Mouse (Mus musculus): ENCODE measurements at regions not wholly inside any gene's neighbourhood (a gene's known extent, or its start where the extent isn't known, plus 50 kb on each side); places are given as distances from the start of the nearest gene placed in this dataset.
A peak's percentile ranks its signal among the peaks of the same experiment; 100 is the strongest.

- Histone ChIP-seq H3K4me3 (ENCODE audit: insufficient read depth, low read length) (no peak overlapping the region), H3K27ac (ENCODE audit: insufficient read depth, low read depth, low read length) (no peak overlapping the region), H3K4me1 (ENCODE audit: control insufficient read depth, insufficient read depth, low read length) (no peaks in the 10 kb centered on the region)
- TF ChIP-seq POLR2A (IDR thresholded peaks at IDR 0.05; ENCODE audit: borderline replicate concordance, low read depth, low read length), result no peak
- no peak for TF ChIP-seq CTCF (IDR thresholded peaks at IDR 0.05; ENCODE audit: low read depth, low read length)
Measured at GRCm38 (mm10) chr1:193580393-193580792, 210.3 kb upstream of the Camk1g start.

DNA sequence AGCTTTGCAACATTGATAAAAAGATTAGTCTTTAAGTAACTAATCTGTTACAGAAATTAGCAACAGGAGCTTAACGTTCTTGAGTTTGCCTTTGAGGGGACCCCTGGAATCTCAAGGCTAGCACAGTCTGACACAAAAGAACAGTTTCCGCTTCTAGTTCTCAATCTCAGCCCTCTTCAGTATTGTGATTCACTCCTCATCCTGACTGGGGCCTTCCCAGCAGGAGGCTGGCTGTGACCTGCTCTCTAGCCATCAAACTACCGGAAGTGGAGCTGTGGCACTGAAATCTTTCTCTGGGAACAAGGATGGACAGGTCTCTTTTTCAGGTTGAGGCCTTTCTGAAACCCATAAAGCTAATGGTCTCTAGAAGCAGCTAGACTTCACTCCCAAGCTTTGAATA, 209.6 kb upstream of the Camk1g start:
- Histone ChIP-seq H3K27ac (ENCODE audit: insufficient read depth, low read depth, low read length) (no peak overlapping the region), H3K4me3 (ENCODE audit: insufficient read depth, low read length) (no peak overlapping the region), H3K4me1 (ENCODE audit: control insufficient read depth, insufficient read depth, low read length) (no peaks in the 10 kb centered on the region)
- TF ChIP-seq CTCF (IDR thresholded peaks at IDR 0.05; ENCODE audit: low read depth, low read length) (no peak), POLR2A (IDR thresholded peaks at IDR 0.05; ENCODE audit: borderline replicate concordance, low read depth, low read length) (no peak)

DNA sequence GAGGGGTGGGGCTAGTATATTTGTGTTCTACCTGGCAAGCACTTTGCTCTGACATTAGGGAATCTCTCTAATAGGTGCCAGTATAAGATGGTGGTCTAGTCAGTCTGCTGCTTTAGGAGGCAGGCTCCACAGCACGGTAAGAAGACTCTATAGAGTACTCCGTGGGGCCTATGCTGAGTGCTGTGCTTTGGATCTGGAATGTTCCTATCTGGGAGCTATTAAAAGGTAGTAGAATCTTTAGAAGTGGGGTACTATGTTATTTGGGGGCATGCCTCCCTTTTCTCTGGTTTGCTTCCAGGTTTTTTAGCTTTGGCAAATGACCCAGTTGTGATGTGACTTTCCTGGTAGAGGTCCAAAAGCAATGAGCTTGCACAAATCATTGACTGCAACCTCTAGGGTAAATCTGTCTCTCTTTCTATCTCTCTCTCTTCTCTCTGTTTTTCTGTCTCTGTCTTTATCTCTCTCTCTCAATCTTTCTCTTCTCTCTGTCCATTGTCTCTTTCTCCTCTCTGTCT, 208.6 kb upstream of the Camk1g start:
- Histone ChIP-seq H3K4me3 (ENCODE audit: insufficient read depth, low read length) (no peak overlapping the region), H3K27ac (ENCODE audit: insufficient read depth, low read depth, low read length) (no peak overlapping the region), H3K4me1 (ENCODE audit: control insufficient read depth, insufficient read depth, low read length) (no peaks in the 10 kb centered on the region)
- TF ChIP-seq POLR2A (IDR thresholded peaks at IDR 0.05; ENCODE audit: borderline replicate concordance, low read depth, low read length) (no peak), CTCF (IDR thresholded peaks at IDR 0.05; ENCODE audit: low read depth, low read length) (no peak)

GRCm38 (mm10) chr1:193577821-193578220, 207.7 kb upstream of the Camk1g start:
- Histone ChIP-seq H3K4me3 (ENCODE audit: insufficient read depth, low read length) (no peak overlapping the region), H3K4me1 (ENCODE audit: control insufficient read depth, insufficient read depth, low read length) (no peaks in the 10 kb centered on the region)
- TF ChIP-seq POLR2A (IDR thresholded peaks at IDR 0.05; ENCODE audit: borderline replicate concordance, low read depth, low read length), result no peak
- TF ChIP-seq CTCF (IDR thresholded peaks at IDR 0.05; ENCODE audit: low read depth, low read length), result no peak

DNA sequence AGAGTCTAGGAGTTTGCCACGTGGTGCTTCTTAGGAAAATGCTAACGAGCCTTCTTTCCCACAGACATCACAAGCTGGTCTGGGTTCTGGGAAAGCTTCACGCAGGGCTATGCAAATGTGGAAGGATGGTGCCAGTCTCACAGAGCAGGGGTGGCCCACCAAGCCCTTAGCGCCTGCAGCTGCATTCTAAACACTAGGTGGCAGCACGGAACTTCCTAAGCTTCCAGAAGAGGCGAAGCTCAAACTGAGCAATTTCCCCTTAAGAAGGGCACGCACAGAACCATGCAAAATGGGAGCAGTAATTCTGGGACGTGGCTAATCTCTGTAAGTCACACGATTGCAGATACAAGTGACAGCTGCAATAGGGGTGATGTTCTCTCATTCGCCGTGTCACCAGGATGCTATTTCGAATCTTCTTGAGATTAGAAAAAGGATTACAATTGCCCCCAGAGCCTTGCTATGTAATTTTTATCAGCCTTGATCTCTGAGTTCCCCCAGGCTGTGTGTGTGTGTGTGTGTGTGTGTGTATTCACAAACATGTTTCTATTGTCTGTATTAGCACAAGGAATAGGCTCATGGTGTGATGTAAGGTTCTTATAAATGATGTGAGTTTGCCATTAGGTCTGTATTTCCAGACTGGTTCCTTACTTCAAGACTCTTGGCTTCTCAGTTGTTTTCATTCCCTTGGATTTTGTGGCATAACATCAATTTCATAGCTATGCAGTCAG, 206.1 kb upstream of the Camk1g start:
- H3K27ac ChIP-seq (ENCODE audit: insufficient read depth, low read depth, low read length), result no peak overlapping the region
- H3K4me1 ChIP-seq (ENCODE audit: control insufficient read depth, insufficient read depth, low read length), result no peaks in the 10 kb centered on the region
- TF ChIP-seq POLR2A (IDR thresholded peaks at IDR 0.05; ENCODE audit: borderline replicate concordance, low read depth, low read length), result no peak
- TF ChIP-seq CTCF (IDR thresholded peaks at IDR 0.05; ENCODE audit: low read depth, low read length), result peak; percentile 66
- no peak overlapping the region for H3K4me3 ChIP-seq (ENCODE audit: insufficient read depth, low read length)

More at GRCm38 (mm10) chr1:193577821-193578220, 207.7 kb upstream of the Camk1g start:
- H3K27ac ChIP-seq (ENCODE audit: insufficient read depth, low read depth, low read length), result no peak overlapping the region

DNA sequence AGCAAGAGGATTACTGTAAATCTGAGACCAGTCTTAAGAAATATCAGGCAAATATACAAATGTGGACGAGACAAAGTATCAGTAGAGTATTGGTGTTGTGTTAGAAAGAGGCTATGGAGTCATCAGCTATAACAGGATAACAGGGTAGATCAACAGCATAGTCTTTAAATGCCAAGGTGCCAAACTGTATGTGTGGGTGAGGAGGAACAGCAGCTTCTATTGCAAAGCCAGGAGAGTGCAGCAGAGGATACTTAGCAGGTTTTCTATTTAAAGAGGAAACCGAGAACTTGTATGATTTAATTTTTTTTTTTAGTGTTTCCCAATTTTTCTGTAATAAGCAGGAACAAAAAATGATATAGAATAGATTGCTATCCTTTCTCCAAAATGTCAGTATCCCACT, 202.7 kb upstream of the Camk1g start:
- Histone ChIP-seq H3K27ac (ENCODE audit: insufficient read depth, low read depth, low read length) (no peak overlapping the region), H3K4me1 (ENCODE audit: control insufficient read depth, insufficient read depth, low read length) (no peaks in the 10 kb centered on the region), H3K4me3 (ENCODE audit: insufficient read depth, low read length) (no peak overlapping the region)
- TF ChIP-seq CTCF (IDR thresholded peaks at IDR 0.05; ENCODE audit: low read depth, low read length) (no peak), POLR2A (IDR thresholded peaks at IDR 0.05; ENCODE audit: borderline replicate concordance, low read depth, low read length) (no peak)

DNA sequence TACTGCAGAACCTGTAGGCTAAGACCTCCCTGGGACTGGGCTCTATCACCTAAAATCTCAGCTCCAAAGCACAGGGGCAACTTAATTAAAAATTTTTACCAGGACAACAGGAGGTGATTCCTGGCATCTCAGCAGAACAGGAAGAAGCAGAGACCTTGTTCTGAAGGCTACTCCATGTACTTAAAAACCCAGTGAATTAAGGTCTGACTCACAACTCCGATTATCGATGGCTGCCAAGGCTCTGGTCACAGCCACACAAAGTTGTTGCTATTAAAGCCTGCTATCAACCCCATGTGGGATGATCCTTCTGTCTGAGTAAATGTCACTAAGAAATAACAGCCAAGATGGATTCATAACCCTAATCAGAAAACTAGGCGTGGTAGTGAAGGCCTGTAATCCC, 202.3 kb upstream of the Camk1g start:
- no peak overlapping the region for H3K27ac ChIP-seq (ENCODE audit: insufficient read depth, low read depth, low read length)
- H3K4me1 ChIP-seq (ENCODE audit: control insufficient read depth, insufficient read depth, low read length), result no peaks in the 10 kb centered on the region
- TF ChIP-seq POLR2A (IDR thresholded peaks at IDR 0.05; ENCODE audit: borderline replicate concordance, low read depth, low read length) (no peak), CTCF (IDR thresholded peaks at IDR 0.05; ENCODE audit: low read depth, low read length) (no peak)
- H3K4me3 ChIP-seq (ENCODE audit: insufficient read depth, low read length), result no peak overlapping the region

GRCm38 (mm10) chr1:193571088-193571487, 201.0 kb upstream of the Camk1g start:
- H3K4me3 ChIP-seq (ENCODE audit: insufficient read depth, low read length), result no peak overlapping the region
- no peak overlapping the region for H3K27ac ChIP-seq (ENCODE audit: insufficient read depth, low read depth, low read length)
- H3K4me1 ChIP-seq (ENCODE audit: control insufficient read depth, insufficient read depth, low read length), result no peaks in the 10 kb centered on the region
- TF ChIP-seq POLR2A (IDR thresholded peaks at IDR 0.05; ENCODE audit: borderline replicate concordance, low read depth, low read length) (no peak), CTCF (IDR thresholded peaks at IDR 0.05; ENCODE audit: low read depth, low read length) (no peak)

DNA sequence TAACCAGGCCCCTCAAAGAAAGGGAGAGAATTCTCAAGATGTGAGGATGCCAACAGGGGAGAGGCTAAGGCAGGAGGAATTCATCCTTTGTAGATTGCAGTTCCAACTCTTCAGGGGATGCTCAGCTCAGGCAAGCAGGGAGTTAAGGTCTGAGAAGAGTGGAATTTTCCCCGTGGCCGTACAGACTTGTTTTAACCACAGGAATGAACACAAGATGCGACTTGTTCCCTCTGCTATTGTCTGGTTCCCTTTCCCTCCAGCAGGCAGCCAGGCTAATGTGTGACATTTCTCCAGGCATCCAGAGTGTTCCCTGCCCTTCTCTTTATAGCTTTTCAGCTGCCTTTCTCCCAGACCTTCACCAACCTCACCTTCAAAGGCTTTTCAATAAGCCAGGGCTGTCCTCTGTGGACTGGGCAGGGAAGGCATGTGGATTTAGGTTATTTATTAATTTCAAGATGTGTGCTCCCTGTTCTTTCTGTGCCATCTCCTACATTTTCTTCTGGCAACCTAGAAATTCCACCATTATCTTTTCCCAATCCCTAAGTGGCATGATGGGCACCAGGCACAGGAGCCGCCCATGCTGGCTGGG, 198.6 kb upstream of the Camk1g start:
- H3K4me1 ChIP-seq (ENCODE audit: control insufficient read depth, insufficient read depth, low read length), result no peaks in the 10 kb centered on the region
- no peak overlapping the region for H3K4me3 ChIP-seq (ENCODE audit: insufficient read depth, low read length)
- TF ChIP-seq CTCF (IDR thresholded peaks at IDR 0.05; ENCODE audit: low read depth, low read length) (no peak), POLR2A (IDR thresholded peaks at IDR 0.05; ENCODE audit: borderline replicate concordance, low read depth, low read length) (no peak)
- no peak overlapping the region for H3K27ac ChIP-seq (ENCODE audit: insufficient read depth, low read depth, low read length)

DNA sequence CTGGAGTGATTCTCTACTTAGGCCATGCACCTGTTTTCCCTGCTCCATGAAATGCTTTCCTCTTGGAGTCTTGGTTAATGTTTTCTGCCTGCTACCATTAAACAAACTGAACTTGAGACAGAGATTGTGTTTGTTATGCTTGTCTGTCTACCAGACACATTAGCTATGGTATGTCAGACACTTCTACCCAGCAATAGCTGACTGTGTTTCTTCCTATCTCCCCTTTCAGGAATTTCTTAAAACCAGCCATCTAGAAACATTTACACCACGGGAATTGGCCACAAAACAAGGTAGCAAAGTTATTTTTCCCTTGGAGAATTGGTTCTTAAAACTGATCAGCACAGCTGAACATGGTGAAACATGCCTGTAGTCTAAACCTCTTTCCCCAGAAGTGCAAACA, 197.1 kb upstream of the Camk1g start:
- no peak for TF ChIP-seq CTCF (IDR thresholded peaks at IDR 0.05; ENCODE audit: low read depth, low read length)
- TF ChIP-seq POLR2A (IDR thresholded peaks at IDR 0.05; ENCODE audit: borderline replicate concordance, low read depth, low read length), result no peak
- H3K4me1 ChIP-seq (ENCODE audit: control insufficient read depth, insufficient read depth, low read length), result no peaks in the 10 kb centered on the region
- H3K27ac ChIP-seq (ENCODE audit: insufficient read depth, low read depth, low read length), result no peak overlapping the region
- no peak overlapping the region for H3K4me3 ChIP-seq (ENCODE audit: insufficient read depth, low read length)
